In genomic region chr2:17644282-17645262, GRCm38 (mm10) we compare ENCODE assay signal across 7 mouse cellular contexts.
DNase-seq lines count a peak whose midpoint lies in the region; TF ChIP-seq lines count a peak whose summit lies in the region.

No protein-coding gene starts in this region.

- no peak overlapping the region for H3K4me3 ChIP-seq in MEL (ENCODE audit: control insufficient read depth in 1 of 2, insufficient read depth in 1 of 2, low read depth in 2 of 2, low read length in 2 of 2)
- H3K4me3 ChIP-seq in embryonic facial prominence, embryonic 10.5 days, result no peak overlapping the region
- no peak overlapping the region for H3K4me3 ChIP-seq in layer of hippocampus, adult 2 months

- H3K36me3 ChIP-seq in MEL (ENCODE audit: control insufficient read depth in 1 of 2, insufficient read depth in 2 of 2, low read length in 2 of 2), result no peaks in the 10 kb centered on the region
- no peaks in the 10 kb centered on the region for H3K36me3 ChIP-seq in embryonic facial prominence, embryonic 10.5 days (replicated peaks)

- WGBS in embryonic facial prominence, embryonic 10.5 days, result 28% methylated on average over 3 of the region's 3 CpGs

- H3K4me1 ChIP-seq in MEL (ENCODE audit: control insufficient read depth in 1 of 2, insufficient read depth in 2 of 2, low read length in 2 of 2), result no peaks in the 10 kb centered on the region
- H3K4me1 ChIP-seq in embryonic facial prominence, embryonic 10.5 days, result peaks cover 8% of the 10 kb centered on the region

- no peaks in the 10 kb centered on the region for H3K9me3 ChIP-seq in MEL (replicated peaks; ENCODE audit: insufficient read depth, low read length)
- H3K9me3 ChIP-seq in embryonic facial prominence, embryonic 10.5 days, result no peaks in the 10 kb centered on the region

- intact Hi-C loops in heart, postnatal 36 days (cut with DNase I), result loop anchor here (2.0 to 10.0 kb wide), 5 partner anchors 198 to 700 kb away; no protein-coding TSS in a partner anchor

- no peak for TF ChIP-seq POLR2A in MEL (IDR thresholded peaks at IDR 0.05; ENCODE audit: control insufficient read depth in 1 of 2, insufficient read depth in 1 of 2, low read depth in 1 of 2, low read length in 2 of 2, poor library complexity in 1 of 2)

- peak; percentile 5 for DNase-seq in MEL (ENCODE audit: low read depth, low spot score)
- DNase-seq in adrenal gland, postnatal 14 days, result peak; percentile 75
- peak; percentile 66 for DNase-seq in embryonic facial prominence, embryonic 10.5 days (ENCODE audit: low spot score)
- DNase-seq in heart, postnatal 36 days, result peak; percentile 43 to 54
- DNase-seq in layer of hippocampus, adult 2 months (ENCODE audit: low spot score in 2 of 2), result peak; percentile 68 to 77
- DNase-seq in lung, postnatal 4 days, result peak; percentile 64 to 73
- DNase-seq in right cerebral cortex, postnatal 25 days, result peak; percentile 55

- H3K27ac ChIP-seq in MEL (ENCODE audit: control insufficient read depth, low read depth, low read length), result no peak overlapping the region
- H3K27ac ChIP-seq in embryonic facial prominence, embryonic 10.5 days (replicated peaks), result no peak overlapping the region
- peak overlapping the region; percentile 28; the same call in 1 of the 2 replicates for H3K27ac ChIP-seq in layer of hippocampus, adult 2 months

- H3K9ac ChIP-seq in MEL (ENCODE audit: control insufficient read depth, low read depth, low read length, poor library complexity, severe bottlenecking), result no peak overlapping the region

- peak; percentile 23 for TF ChIP-seq RAD21 in MEL (IDR thresholded peaks at IDR 0.05; ENCODE audit: low read depth, low read length)

- H3K27me3 ChIP-seq in MEL (ENCODE audit: control insufficient read depth in 1 of 2, insufficient read depth in 2 of 2, low read length in 2 of 2), result no peaks in the 10 kb centered on the region
- no peaks in the 10 kb centered on the region for H3K27me3 ChIP-seq in embryonic facial prominence, embryonic 10.5 days (replicated peaks; ENCODE audit: low read depth, poor library complexity, severe bottlenecking)

- TF ChIP-seq EP300 in MEL (IDR thresholded peaks at IDR 0.05; ENCODE audit: low read depth in 1 of 2, low read length in 2 of 2), result no peak

- H3K79me2 ChIP-seq in MEL (ENCODE audit: control insufficient read depth, insufficient read depth, low read length, poor library complexity), result no peaks in the 10 kb centered on the region

- peak in 2 of 3 experiments; percentile 28 to 31; a peak in 4 of 6 replicates for TF ChIP-seq CTCF in MEL (IDR thresholded peaks at IDR 0.05 in 2 of 3, conservative IDR thresholded peaks at IDR 0.05 in 1 of 3; ENCODE audit: control insufficient read depth in 1 of 3, insufficient read depth in 1 of 3, low read depth in 2 of 3, low read length in 3 of 3, poor library complexity in 1 of 3, severe bottlenecking in 1 of 3)
- peak; percentile 92 for TF ChIP-seq CTCF in layer of hippocampus, adult 2 months (conservative IDR thresholded peaks at IDR 0.05)

TF ChIP-seq in MEL, 35 proteins besides CTCF, POLR2A, EP300 and RAD21:
- TF ChIP-seq MYB (IDR thresholded peaks at IDR 0.05; ENCODE audit: low read depth, low read length) (no peak), MAZ (IDR thresholded peaks at IDR 0.05; ENCODE audit: low read depth, low read length) (no peak), POLR2AphosphoS2 (IDR thresholded peaks at IDR 0.05; ENCODE audit: low read length) (no peak), JUND (IDR thresholded peaks at IDR 0.05; ENCODE audit: low read depth, low read length) (no peak), CHD1 (IDR thresholded peaks at IDR 0.05; ENCODE audit: low read depth, low read length) (no peak), ZMIZ1 (IDR thresholded peaks at IDR 0.05; ENCODE audit: low read depth, low read length) (no peak), BHLHE40 (IDR thresholded peaks at IDR 0.05; ENCODE audit: borderline replicate concordance, low read depth, low read length) (no peak), ZKSCAN1 (IDR thresholded peaks at IDR 0.05; ENCODE audit: low read depth, low read length) (no peak), UBTF (IDR thresholded peaks at IDR 0.05; ENCODE audit: borderline replicate concordance, insufficient read depth, low read depth, low read length) (no peak)

Comparison
In these comparisons a context has a peak if more than half of its experiments do, and no peak if none do; other contexts are left out.
1. DNase-seq: peak in every context shown above with its lines; median percentile 75 in adrenal gland, postnatal 14 days; 72 in layer of hippocampus, adult 2 months; 68 in lung, postnatal 4 days; 66 in embryonic facial prominence, embryonic 10.5 days; 55 in right cerebral cortex, postnatal 25 days; 48 in heart, postnatal 36 days; 5 in MEL.